Mouse (Mus musculus) stomach, embryonic 14.5 days (tissue): ENCODE data around the gene Spata48. TPM values are rescaled to one million over a fixed set of nuclear protein-coding genes. Genes with fewer than 3 reads are reported as not detected.
A peak's percentile ranks its signal among the peaks of the same experiment; 100 is the strongest.

Experiments
- ATAC-seq: fragments of 200-750 bp; cut with Nextera tagmentation; 2 replicates; pipeline ENCODE4 v1.8.0; 2017; ENCODE audit warnings: low read depth, moderate TSS enrichment; ENCODE audit not compliant: insufficient number of reproducible peaks, insufficient read depth, low FRiP score
- H3K27ac ChIP-seq: fragments of 300-500 bp; sonication (generic); 2 replicates; pipeline ENCODE4 v1.5.1; 2014; ENCODE audit warnings: mild to moderate bottlenecking, low read length, moderate library complexity, mixed read lengths
- H3K27me3 ChIP-seq: fragments of 300-500 bp; sonication (generic); 2 replicates; pipeline ENCODE4 v1.6.1; 2014; ENCODE audit warnings: low read length, control low read depth, mixed read lengths; ENCODE audit not compliant: control insufficient read depth, insufficient read depth
- H3K36me3 ChIP-seq: fragments of 300-500 bp; sonication (generic); 2 replicates; pipeline ENCODE4 v1.6.1; 2014; ENCODE audit warnings: mild to moderate bottlenecking, control low read depth, low read length, moderate library complexity, mixed read lengths; ENCODE audit not compliant: control insufficient read depth, insufficient read depth
- H3K4me1 ChIP-seq: fragments of 300-500 bp; sonication (generic); 2 replicates; pipeline ENCODE4 v1.6.1; 2014; ENCODE audit warnings: low read length, control low read depth, mixed read lengths; ENCODE audit not compliant: control insufficient read depth, insufficient read depth
- H3K4me2 ChIP-seq: fragments of 300-500 bp; sonication (generic); replicated peaks from 2 replicates; pipeline ENCODE4 v1.6.1; 2014; ENCODE audit warnings: low read depth, low read length, control low read depth
- H3K4me3 ChIP-seq: fragments of 300-500 bp; sonication (generic); 2 replicates; pipeline ENCODE4 v1.5.1; 2014; ENCODE audit warnings: low read depth, low read length, control low read depth
- H3K9ac ChIP-seq: fragments of 300-500 bp; sonication (generic); replicated peaks from 2 replicates; pipeline ENCODE4 v1.6.1; 2014; ENCODE audit warnings: low read depth, mild to moderate bottlenecking, control low read depth, low read length, moderate library complexity, mixed read lengths
- H3K9me3 ChIP-seq: fragments of 300-500 bp; sonication (generic); 2 replicates; pipeline ENCODE4 v1.6.1; 2016; ENCODE audit warnings: low read depth, low read length, control low read depth; ENCODE audit not compliant: control insufficient read depth
- WGBS: fragments of 180-500 bp; shearing (Covaris S2); extraction: QIAGEN DNeasy Blood & Tissue Kit; methylation state at CpG from one replicate; pipeline ENCODE4 v1.1.7; 2014; 5-methylcytosine and 5-hydroxymethylcytosine counted together
- polyA plus RNA-seq: library from polyadenylated mRNA; unstranded; fragments of >200 nt; fragmentation: Nextera tagmentation; extraction: Ambion mirVana; gene quantifications from 2 replicates; pipeline ENCODE4 v1.2.1, GENCODE M21; 2014

Spata48 gene
- 1.4 and 2.3 TPM in 2 replicates for polyA plus RNA-seq

- Histone ChIP-seq H3K9me3 (no peaks in the 10 kb centered on the region), H3K27me3 (no peaks in the 10 kb centered on the region), H3K4me3 (peak within 1 kb of the TSS; percentile 55), H3K36me3 (no peaks in the 10 kb centered on the region), H3K4me2 (peak within 1 kb of the TSS; percentile 72), H3K27ac (peak within 1 kb of the TSS; percentile 58), H3K9ac (peak within 1 kb of the TSS; percentile 53), H3K4me1 (0 out of 2 replicates have a peak, but pooled peaks cover 3% of the 10 kb centered on the region)
- 3% methylated on average over 66 of the region's 66 CpGs for WGBS
- ATAC-seq, result peak; percentile 95
Observed at GRCm38 (mm10) chr11:11461635-11462560, at the start of gene Spata48, which contains the start of gene Zpbp. Spata48 (plus strand) TSS chr11:11462094. Zpbp (minus strand) TSS chr11:11462408.

- no peak overlapping the region for H3K4me2 ChIP-seq
- H3K4me1 ChIP-seq, result no peaks in the 10 kb centered on the region
- no peak overlapping the region for H3K9ac ChIP-seq
- H3K27me3 ChIP-seq, result no peaks in the 10 kb centered on the region
- no peak for ATAC-seq
- H3K9me3 ChIP-seq, result no peaks in the 10 kb centered on the region
- no peaks in the 10 kb centered on the region for H3K36me3 ChIP-seq
- no peak overlapping the region for H3K27ac ChIP-seq
- WGBS, result 83% methylated on average over 5 of the region's 5 CpGs
- no peak overlapping the region for H3K4me3 ChIP-seq
Observed at GRCm38 (mm10) chr11:11414188-11414587, 47.7 kb upstream of the Spata48 start.

GRCm38 (mm10) chr11:11417356-11417755 lies 44.5 kb upstream of the Spata48 start:
- no peak for ATAC-seq
- Histone ChIP-seq H3K27me3 (no peaks in the 10 kb centered on the region), H3K4me2 (no peak overlapping the region), H3K27ac (no peak overlapping the region), H3K36me3 (no peaks in the 10 kb centered on the region), H3K9me3 (no peaks in the 10 kb centered on the region), H3K4me1 (no peaks in the 10 kb centered on the region), H3K4me3 (no peak overlapping the region), H3K9ac (no peak overlapping the region)
- WGBS, result 81% methylated on average over 2 of the region's 2 CpGs

DNA sequence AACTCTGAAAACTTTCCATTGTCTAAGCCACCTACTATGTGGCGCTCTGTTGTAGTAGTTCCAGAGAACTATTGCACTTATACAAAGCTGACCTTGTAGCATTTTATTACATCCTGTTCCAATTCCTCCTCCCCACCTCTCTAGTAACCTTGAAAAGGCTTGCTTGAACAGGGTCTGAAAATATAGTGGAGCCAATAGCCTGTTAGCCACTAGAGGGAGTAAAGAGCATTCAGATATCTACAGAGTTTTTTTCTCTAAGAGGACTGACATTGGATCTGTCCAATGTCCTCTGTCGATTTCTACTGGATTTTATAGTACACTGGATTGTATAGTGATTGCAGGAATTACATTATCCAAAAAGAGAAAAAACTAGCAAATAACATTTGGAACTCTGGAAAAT lies 6.9 kb upstream of the Spata48 start:
- no peak overlapping the region for H3K9ac ChIP-seq
- ATAC-seq, result no peak
- H3K4me3 ChIP-seq, result no peak overlapping the region
- no peaks in the 10 kb centered on the region for H3K4me1 ChIP-seq
- H3K9me3 ChIP-seq, result no peaks in the 10 kb centered on the region
- no peak overlapping the region for H3K4me2 ChIP-seq
- H3K27me3 ChIP-seq, result no peaks in the 10 kb centered on the region
- WGBS, result 27% methylated on average over 2 of the region's 2 CpGs
- H3K36me3 ChIP-seq, result no peaks in the 10 kb centered on the region
- H3K27ac ChIP-seq, result no peak overlapping the region

DNA sequence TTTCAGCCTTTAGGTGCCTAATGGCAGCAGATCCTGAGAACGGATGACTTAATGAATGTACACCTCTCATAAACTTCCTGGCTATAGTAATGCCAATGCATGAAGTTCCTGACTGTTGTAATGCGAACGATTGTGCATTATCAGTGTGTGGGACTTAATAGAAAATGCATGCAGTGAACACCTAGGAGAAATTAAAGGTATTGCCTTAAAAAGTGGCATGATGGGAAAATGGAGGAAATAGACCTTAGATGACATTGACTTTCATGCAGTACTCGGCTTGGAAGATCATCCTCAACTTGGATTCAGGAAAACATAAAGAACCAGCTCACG lies 632 bp downstream of the Spata48 start:
- H3K9ac ChIP-seq, result peak overlapping the region; percentile 53; the same call in 1 of the 2 replicates
- H3K4me1 ChIP-seq, result 0 out of 2 replicates have a peak, but pooled peaks cover 3% of the 10 kb centered on the region
- peak overlapping the region; percentile 55 for H3K4me3 ChIP-seq
- H3K9me3 ChIP-seq, result no peaks in the 10 kb centered on the region
- H3K36me3 ChIP-seq, result no peaks in the 10 kb centered on the region
- no peaks in the 10 kb centered on the region for H3K27me3 ChIP-seq
- 79% methylated on average over 5 of the region's 5 CpGs for WGBS
- no peak for ATAC-seq
- peak overlapping the region; percentile 72 for H3K4me2 ChIP-seq
- no peak overlapping the region for H3K27ac ChIP-seq

- Histone ChIP-seq H3K27ac (no peak overlapping the region), H3K36me3 (no peaks in the 10 kb centered on the region), H3K4me3 (no peak overlapping the region), H3K4me2 (no peak overlapping the region), H3K27me3 (no peaks in the 10 kb centered on the region), H3K9me3 (no peaks in the 10 kb centered on the region), H3K9ac (no peak overlapping the region), H3K4me1 (no peaks in the 10 kb centered on the region)
- no peak for ATAC-seq
Observed at GRCm38 (mm10) chr11:11468924-11469323, 7.0 kb downstream of the Spata48 start.

- 42% methylated on average over 8 of the region's 8 CpGs for WGBS
- no peak for ATAC-seq
Observed at GRCm38 (mm10) chr11:11484378-11484777, 22.5 kb downstream of the Spata48 start.

GRCm38 (mm10) chr11:11492044-11492443 lies 30.1 kb downstream of the Spata48 start:
- Histone ChIP-seq H3K27me3 (no peaks in the 10 kb centered on the region), H3K9ac (no peak overlapping the region), H3K9me3 (no peaks in the 10 kb centered on the region), H3K27ac (no peak overlapping the region), H3K4me1 (no peaks in the 10 kb centered on the region), H3K36me3 (no peaks in the 10 kb centered on the region), H3K4me3 (no peak overlapping the region), H3K4me2 (no peak overlapping the region)
- 64% methylated on average over 5 of the region's 5 CpGs for whole genome bisulfite sequencing
- no peak for ATAC-seq

More at GRCm38 (mm10) chr11:11484378-11484777, 22.5 kb downstream of the Spata48 start:
- H3K4me1 ChIP-seq, result no peaks in the 10 kb centered on the region
- no peak overlapping the region for H3K4me2 ChIP-seq
- no peak overlapping the region for H3K4me3 ChIP-seq
- H3K27ac ChIP-seq, result no peak overlapping the region
- no peaks in the 10 kb centered on the region for H3K9me3 ChIP-seq
- no peaks in the 10 kb centered on the region for H3K36me3 ChIP-seq
- H3K27me3 ChIP-seq, result no peaks in the 10 kb centered on the region
- no peak overlapping the region for H3K9ac ChIP-seq
